Mouse (Mus musculus) intestine, postnatal 0 days (tissue): Measurements from ENCODE around the gene Lama5. TPM values are rescaled to one million over a fixed set of nuclear protein-coding genes. Genes with fewer than 3 reads are reported as not detected.

ENCODE experiments used
- ATAC-seq: fragments of 200-750 bp; cut with Nextera tagmentation; 2 replicates; pipeline ENCODE4 v1.8.0; 2017; ENCODE audit warnings: mild to moderate bottlenecking, moderate TSS enrichment, moderate library complexity
- H3K27ac ChIP-seq: fragments of 300-500 bp; sonication (generic); 2 replicates; pipeline ENCODE4 v1.5.1; 2014; ENCODE audit warnings: mild to moderate bottlenecking, low read depth, low read length, moderate library complexity
- H3K27me3 ChIP-seq: fragments of 300-500 bp; sonication (generic); replicated peaks from 2 replicates; pipeline ENCODE4 v1.6.1; 2014; ENCODE audit warnings: low read length, mixed read lengths; ENCODE audit not compliant: control insufficient read depth, insufficient read depth
- H3K36me3 ChIP-seq: fragments of 300-500 bp; sonication (generic); 2 replicates; pipeline ENCODE4 v1.6.1; 2014; ENCODE audit warnings: mild to moderate bottlenecking, moderate library complexity; ENCODE audit not compliant: control insufficient read depth, insufficient read depth
- H3K4me1 ChIP-seq: fragments of 300-500 bp; sonication (generic); replicated peaks from 2 replicates; pipeline ENCODE4 v1.6.1; 2014; ENCODE audit warnings: antibody characterized with exemption, low read length, mixed read lengths; ENCODE audit not compliant: control insufficient read depth, insufficient read depth
- H3K4me2 ChIP-seq: fragments of 300-500 bp; sonication (generic); replicated peaks from 2 replicates; pipeline ENCODE4 v1.6.1; 2014; ENCODE audit warnings: low read depth, mild to moderate bottlenecking, moderate library complexity
- H3K4me3 ChIP-seq: fragments of 300-500 bp; sonication (generic); 2 replicates; pipeline ENCODE4 v1.5.1; 2014; ENCODE audit warnings: low read depth, low read length
- H3K9ac ChIP-seq: fragments of 300-500 bp; sonication (generic); 2 replicates; pipeline ENCODE4 v1.6.1; 2014; ENCODE audit warnings: mild to moderate bottlenecking, low read depth, low read length
- H3K9me3 ChIP-seq: fragments of 300-500 bp; sonication (generic); 2 replicates; pipeline ENCODE4 v1.6.1; 2016; ENCODE audit warnings: mixed run types; ENCODE audit not compliant: control insufficient read depth
- CTCF ChIP-seq: sonication (generic); IDR thresholded peaks from 2 replicates; pipeline ENCODE4 v1.5.1; 2016; ENCODE audit warnings: low read depth, mild to moderate bottlenecking, control low read depth, antibody characterized with exemption, moderate library complexity
- WGBS: fragments of 180-500 bp; shearing (Covaris S2); extraction: QIAGEN DNeasy Blood & Tissue Kit; methylation state at CpG from one replicate; pipeline ENCODE4 v1.1.7; 2014; 5-methylcytosine and 5-hydroxymethylcytosine counted together
- microRNA-seq: library from miRNA; unstranded; fragments of <30 nt; microRNA quantifications from one replicate; pipeline ENCODE4, GENCODE M21; 2016
- polyA plus RNA-seq: library from polyadenylated mRNA; unstranded; fragments of >200 nt; fragmentation: Nextera tagmentation; extraction: Ambion mirVana; gene quantifications from 2 replicates; pipeline ENCODE4 v1.2.1, GENCODE M21; 2015

Gene Lama5
- polyA plus RNA-seq, 1 experiment from 2014 or later, result 19.8 TPM

GRCm38 (mm10) chr2:180133911-180134310 is 91.7 kb downstream of the Lama5 start:
- WGBS, result 82% methylated on average over 3 of the region's 3 CpGs
- Histone ChIP-seq H3K36me3 (peaks cover 13% of the 10 kb centered on the region), H3K4me3 (no peak overlapping the region), H3K9ac (no peak overlapping the region), H3K27me3 (no peaks in the 10 kb centered on the region), H3K9me3 (no peaks in the 10 kb centered on the region), H3K4me2 (no peak overlapping the region), H3K27ac (no peak overlapping the region), H3K4me1 (no peaks in the 10 kb centered on the region)
- ATAC-seq, result no peak
- TF ChIP-seq CTCF, result no peak

GRCm38 (mm10) chr2:180133231-180133630 is 92.4 kb downstream of the Lama5 start:
- Histone ChIP-seq H3K27me3 (no peaks in the 10 kb centered on the region), H3K9me3 (no peaks in the 10 kb centered on the region), H3K36me3 (peaks cover 6% of the 10 kb centered on the region; the same call in 1 of the 2 replicates), H3K4me1 (no peaks in the 10 kb centered on the region), H3K4me2 (no peak overlapping the region), H3K9ac (no peak overlapping the region), H3K27ac (no peak overlapping the region), H3K4me3 (no peak overlapping the region)
- ATAC-seq, result no peak
- 92% methylated on average over 4 of the region's 4 CpGs for WGBS
- no peak for TF ChIP-seq CTCF

GRCm38 (mm10) chr2:180127675-180128074 is 98.0 kb downstream of the Lama5 start:
- Histone ChIP-seq H3K36me3 (no peaks in the 10 kb centered on the region), H3K4me3 (no peak overlapping the region), H3K4me1 (no peaks in the 10 kb centered on the region), H3K27me3 (no peaks in the 10 kb centered on the region), H3K27ac (no peak overlapping the region), H3K9me3 (no peaks in the 10 kb centered on the region), H3K4me2 (no peak overlapping the region), H3K9ac (no peak overlapping the region)
- ATAC-seq, result no peak
- 63% methylated on average over 1 of the region's 1 CpGs for WGBS
- no peak for TF ChIP-seq CTCF

Small RNAs within 50 kb of the gene (microRNA-seq; reads per million reads assigned to microRNA genes)
- 0.82 reads per million for gene Mir3091
- gene Mir7005, result not detected

Other genes starting within 250 kb of the Lama5 start
- 2.3 and 3.0 TPM in 2 replicates for gene Taf4, start 249.2 kb downstream of the Lama5 start, polyA plus RNA-seq
- 3.2 and 3.7 TPM in 2 replicates for gene Lsm14b, start 200.9 kb downstream of the Lama5 start, polyA plus RNA-seq
- gene Psma7, start 183.4 kb downstream of the Lama5 start, polyA plus RNA-seq, result 423 and 444 TPM in 2 replicates
- gene Ss18l1, start 183.3 kb downstream of the Lama5 start, polyA plus RNA-seq, result 1.2 and 1.3 TPM in 2 replicates
- gene Mtg2, start 155.3 kb downstream of the Lama5 start, polyA plus RNA-seq, result 9.8 and 11.1 TPM in 2 replicates
- not detected in 2 replicates for gene Hrh3, start 121.4 kb downstream of the Lama5 start, polyA plus RNA-seq
- 22.9 and 26.4 TPM in 2 replicates for gene Osbpl2, start 106.6 kb downstream of the Lama5 start, polyA plus RNA-seq
- 132 and 142 TPM in 2 replicates for gene Adrm1, start 54.4 kb downstream of the Lama5 start, polyA plus RNA-seq
- gene Rps21, start 31.5 kb upstream of the Lama5 start, polyA plus RNA-seq, result 442 and 454 TPM in 2 replicates
- 8.2 and 8.4 TPM in 2 replicates for gene Cables2, start 47.6 kb upstream of the Lama5 start, polyA plus RNA-seq
- 0.18 and 0.25 TPM in 2 replicates for gene Rbbp8nl, start 64.0 kb upstream of the Lama5 start, polyA plus RNA-seq
- gene Gata5, start 108.8 kb upstream of the Lama5 start, polyA plus RNA-seq, result 20.9 and 23.9 TPM in 2 replicates
- gene Slco4a1, start 230.4 kb upstream of the Lama5 start, polyA plus RNA-seq, result 0.47 and 0.76 TPM in 2 replicates